ENCODE assay signal across 22 mouse cellular contexts in the genomic region with DNA sequence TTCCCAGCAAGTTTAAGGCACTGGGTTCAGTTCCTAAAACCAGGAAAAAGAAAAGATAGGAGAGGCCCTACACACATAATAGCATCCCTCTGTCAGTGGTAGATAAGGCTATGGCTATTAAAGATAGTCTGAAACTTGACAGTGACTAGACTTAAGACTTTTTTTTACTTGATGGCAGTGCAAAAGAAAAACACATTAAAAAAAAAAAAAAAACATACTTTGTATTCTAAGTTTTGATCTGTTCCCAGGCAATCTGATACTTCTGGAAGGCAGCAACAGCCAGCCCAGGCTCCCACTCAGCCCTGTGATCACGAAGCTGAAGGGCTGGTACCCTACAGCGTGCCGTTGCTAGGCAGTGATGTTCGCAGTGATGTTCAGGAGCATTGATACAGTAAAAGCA. TPM values are rescaled to one million over a fixed set of nuclear protein-coding genes. Genes with fewer than 3 reads are reported as not detected.
DNase-seq lines count a peak whose midpoint lies in the region; ATAC-seq lines count a peak whose summit lies in the region.
"Had no signal": no experiment of that assay in that cellular context is flagged by ENCODE, and none has a peak within 500 bp of the region (broad histone marks: within the 10 kb centered on the region; RNA-seq: fewer than 3 reads in every experiment).

No protein-coding gene starts in this region.

- ATAC-seq in hindbrain, embryonic 15.5 days (ENCODE audit: low FRiP score, low read depth), result no peak
- no peak for ATAC-seq in hindbrain, embryonic 11.5 days (ENCODE audit: low FRiP score)
- no peak for ATAC-seq in neural tube, embryonic 13.5 days (ENCODE audit: low read depth)
- ATAC-seq in liver, embryonic 15.5 days (ENCODE audit: insufficient read depth), result no peak
- ATAC-seq: hindbrain, postnatal 0 days; intestine, postnatal 0 days; midbrain, embryonic 13.5 days had no signal

- H3K27ac ChIP-seq in hindbrain, embryonic 15.5 days (replicated peaks), result 0 out of 2 replicates have a peak overlapping the region, but pooled peaks have one; percentile 43
- no peak overlapping the region for H3K27ac ChIP-seq in hindbrain, embryonic 11.5 days (ENCODE audit: low read depth, low read length)
- H3K27ac ChIP-seq in neural tube, embryonic 13.5 days (replicated peaks), result peak overlapping the region; percentile 52
- no peak overlapping the region for H3K27ac ChIP-seq in liver, embryonic 15.5 days (replicated peaks)
- H3K27ac ChIP-seq: embryonic facial prominence, embryonic 13.5 days; hindbrain, postnatal 0 days; kidney, embryonic 15.5 days; limb, embryonic 13.5 days; midbrain, embryonic 13.5 days had no signal

- H3K9ac ChIP-seq in hindbrain, embryonic 15.5 days, result no peak overlapping the region
- no peak overlapping the region for H3K9ac ChIP-seq in hindbrain, embryonic 11.5 days (ENCODE audit: low read depth, low read length)
- no peak overlapping the region for H3K9ac ChIP-seq in neural tube, embryonic 13.5 days
- H3K9ac ChIP-seq in liver, embryonic 15.5 days, result no peak overlapping the region
- H3K9ac ChIP-seq: embryonic facial prominence, embryonic 13.5 days; kidney, embryonic 15.5 days; limb, embryonic 13.5 days; lung, embryonic 14.5 days; midbrain, embryonic 13.5 days had no signal

- no peak overlapping the region for H3K4me3 ChIP-seq in hindbrain, embryonic 15.5 days
- no peak overlapping the region for H3K4me3 ChIP-seq in hindbrain, embryonic 11.5 days (ENCODE audit: low read depth, low read length)
- H3K4me3 ChIP-seq in neural tube, embryonic 13.5 days, result no peak overlapping the region
- no peak overlapping the region for H3K4me3 ChIP-seq in liver, embryonic 15.5 days (replicated peaks)
- H3K4me3 ChIP-seq: embryonic facial prominence, embryonic 13.5 days; kidney, embryonic 15.5 days; limb, embryonic 13.5 days; midbrain, embryonic 13.5 days had no signal

- no peaks in the 10 kb centered on the region for H3K9me3 ChIP-seq in hindbrain, embryonic 15.5 days
- H3K9me3 ChIP-seq in hindbrain, embryonic 11.5 days (ENCODE audit: control insufficient read depth, low read length), result no peaks in the 10 kb centered on the region
- no peaks in the 10 kb centered on the region for H3K9me3 ChIP-seq in neural tube, embryonic 13.5 days
- H3K9me3 ChIP-seq in liver, embryonic 15.5 days (replicated peaks), result no peaks in the 10 kb centered on the region
- H3K9me3 ChIP-seq: embryonic facial prominence, embryonic 13.5 days; kidney, embryonic 15.5 days; limb, embryonic 13.5 days; midbrain, embryonic 13.5 days had no signal

- WGBS in hindbrain, embryonic 15.5 days, result 77% methylated on average over 4 of the region's 4 CpGs
- WGBS in hindbrain, embryonic 11.5 days, result 87% methylated on average over 4 of the region's 4 CpGs
- 91% methylated on average over 4 of the region's 4 CpGs for WGBS in neural tube, embryonic 13.5 days
- WGBS in liver, embryonic 15.5 days (ENCODE audit: insufficient replicate concordance), result 72% methylated on average over 4 of the region's 4 CpGs

- no peaks in the 10 kb centered on the region for H3K4me1 ChIP-seq in hindbrain, embryonic 15.5 days (replicated peaks)
- no peaks in the 10 kb centered on the region for H3K4me1 ChIP-seq in hindbrain, embryonic 11.5 days (replicated peaks; ENCODE audit: control insufficient read depth, insufficient read depth, low read length)
- H3K4me1 ChIP-seq in neural tube, embryonic 13.5 days (replicated peaks), result no peaks in the 10 kb centered on the region
- H3K4me1 ChIP-seq in liver, embryonic 15.5 days (replicated peaks), result peaks cover 22% of the 10 kb centered on the region
- H3K4me1 ChIP-seq: embryonic facial prominence, embryonic 13.5 days; limb, embryonic 13.5 days; midbrain, embryonic 13.5 days had no signal

- no peaks in the 10 kb centered on the region for H3K27me3 ChIP-seq in hindbrain, embryonic 15.5 days
- no peaks in the 10 kb centered on the region for H3K27me3 ChIP-seq in hindbrain, embryonic 11.5 days (ENCODE audit: control insufficient read depth, insufficient read depth, low read length)
- no peaks in the 10 kb centered on the region for H3K27me3 ChIP-seq in neural tube, embryonic 13.5 days
- H3K27me3 ChIP-seq in liver, embryonic 15.5 days, result no peaks in the 10 kb centered on the region
- H3K27me3 ChIP-seq: embryonic facial prominence, embryonic 13.5 days; kidney, embryonic 15.5 days; limb, embryonic 13.5 days; midbrain, embryonic 13.5 days had no signal

- H3K36me3 ChIP-seq in hindbrain, embryonic 15.5 days, result no peaks in the 10 kb centered on the region
- H3K36me3 ChIP-seq in hindbrain, embryonic 11.5 days (ENCODE audit: control insufficient read depth, insufficient read depth, low read length), result no peaks in the 10 kb centered on the region
- H3K36me3 ChIP-seq in neural tube, embryonic 13.5 days, result no peaks in the 10 kb centered on the region
- no peaks in the 10 kb centered on the region for H3K36me3 ChIP-seq in liver, embryonic 15.5 days (replicated peaks)
- H3K36me3 ChIP-seq: embryonic facial prominence, embryonic 13.5 days; limb, embryonic 13.5 days; midbrain, embryonic 13.5 days had no signal

- no peak for DNase-seq in hindbrain, embryonic 11.5 days (ENCODE audit: low spot score)
- DNase-seq in neural tube, embryonic 10.5 days (ENCODE audit: extremely low spot score, low spot score), result no peak
- DNase-seq in c-Kit-positive CD71-positive TER-119-negative erythroid progenitor cells, embryonic 14.5 days (ENCODE audit: low read depth), result peak; percentile 40
- no peak for DNase-seq in urinary bladder, postnatal 10 days (ENCODE audit: low spot score)
- no peak for DNase-seq in testis, postnatal 14 days (ENCODE audit: low spot score)
- DNase-seq: adrenal gland, adult 8-10 months; heart, postnatal 10 days; kidney, postnatal 4 days; lung, embryonic 14.5 days; lung, postnatal 36 days; spleen, adult 18-20 months; thymus, postnatal 36 days had no signal

- H3K4me2 ChIP-seq in hindbrain, embryonic 15.5 days, result no peak overlapping the region
- H3K4me2 ChIP-seq in hindbrain, embryonic 11.5 days (replicated peaks; ENCODE audit: low read depth, low read length), result no peak overlapping the region
- H3K4me2 ChIP-seq in neural tube, embryonic 13.5 days, result no peak overlapping the region
- H3K4me2 ChIP-seq in liver, embryonic 15.5 days, result 0 out of 2 replicates have a peak overlapping the region, but pooled peaks have one; percentile 11
- H3K4me2 ChIP-seq: embryonic facial prominence, embryonic 13.5 days; heart, embryonic 11.5 days; kidney, embryonic 15.5 days; limb, embryonic 13.5 days; lung, embryonic 14.5 days; midbrain, embryonic 13.5 days had no signal

RNA-seq across cellular contexts. Expression of a gene that starts 18.2 kb away (rescaled TPM):
- 95.4 and 99.5 TPM in 2 replicates for polyA plus RNA-seq in hindbrain, embryonic 15.5 days (2015; fragmentation: Nextera tagmentation; extraction: Ambion mirVana)
- polyA plus RNA-seq in hindbrain, embryonic 11.5 days (2014; fragmentation: Nextera tagmentation; extraction: Ambion mirVana), result 59.9 and 67.6 TPM in 2 replicates
- polyA plus RNA-seq in neural tube, embryonic 13.5 days (2015; fragmentation: Nextera tagmentation; extraction: Ambion mirVana), result 91.7 and 95.0 TPM in 2 replicates
- 15.0 and 15.6 TPM in 2 replicates for polyA plus RNA-seq in liver, embryonic 15.5 days (2015; fragmentation: Nextera tagmentation; extraction: Ambion mirVana)

RNA-seq across cellular contexts. Expression of a gene that starts 43.4 kb away (rescaled TPM):
- 14.0 and 14.3 TPM in 2 replicates for polyA plus RNA-seq in hindbrain, embryonic 15.5 days (2015; fragmentation: Nextera tagmentation; extraction: Ambion mirVana)
- 10.1 and 12.7 TPM in 2 replicates for polyA plus RNA-seq in hindbrain, embryonic 11.5 days (2014; fragmentation: Nextera tagmentation; extraction: Ambion mirVana)
- polyA plus RNA-seq in neural tube, embryonic 13.5 days (2015; fragmentation: Nextera tagmentation; extraction: Ambion mirVana), result 12.9 and 13.1 TPM in 2 replicates
- polyA plus RNA-seq in liver, embryonic 15.5 days (2015; fragmentation: Nextera tagmentation; extraction: Ambion mirVana), result 7.8 and 8.3 TPM in 2 replicates

Comparison
In these comparisons a context has a peak if more than half of its experiments do, and no peak if none do; other contexts are left out.
1. H3K27ac ChIP-seq: peak in hindbrain, embryonic 15.5 days (single experiment) and neural tube, embryonic 13.5 days (single experiment); none in hindbrain, embryonic 11.5 days (single experiment) and liver, embryonic 15.5 days (single experiment).